Mouse (Mus musculus): Measurements from ENCODE around the gene Cab39.

DNA sequence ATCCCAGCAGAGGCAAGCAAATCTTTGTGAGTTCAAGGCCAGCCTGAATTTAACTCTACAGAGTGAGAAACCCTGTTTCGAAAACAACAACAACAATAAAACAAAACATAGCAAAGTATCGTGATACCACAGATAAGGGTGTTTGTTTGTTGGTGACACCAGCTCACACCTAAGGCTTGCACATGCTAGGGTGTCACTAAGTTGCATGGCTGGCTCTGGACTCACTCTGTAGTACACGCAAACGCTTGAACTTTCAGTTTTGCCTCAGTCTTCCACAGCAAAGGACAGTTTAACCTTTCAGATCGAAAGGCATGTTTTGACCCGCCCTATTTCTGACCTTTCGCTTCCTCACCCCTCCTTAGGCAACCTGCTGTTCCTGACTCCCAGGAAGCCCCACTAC is 94.0 kb downstream of the Cab39 start:
- TF ChIP-seq CTCF (IDR thresholded peaks at IDR 0.05; ENCODE audit: insufficient read depth, low read depth, low read length) (no peak), POLR2A (IDR thresholded peaks at IDR 0.05; ENCODE audit: insufficient read depth, low read depth, low read length) (no peak)

Data from olfactory bulb, adult 2 months (tissue).